Mouse (Mus musculus): Measurements from ENCODE around the gene 4933414I15Rik. TPM values are rescaled to one million over a fixed set of nuclear protein-coding genes. Genes with fewer than 3 reads are reported as not detected.
A peak's percentile ranks its signal among the peaks of the same experiment; 100 is the strongest.

Gene 4933414I15Rik
- total and polyA plus RNA-seq, 2 experiments from 2014 or later: not detected

DNA sequence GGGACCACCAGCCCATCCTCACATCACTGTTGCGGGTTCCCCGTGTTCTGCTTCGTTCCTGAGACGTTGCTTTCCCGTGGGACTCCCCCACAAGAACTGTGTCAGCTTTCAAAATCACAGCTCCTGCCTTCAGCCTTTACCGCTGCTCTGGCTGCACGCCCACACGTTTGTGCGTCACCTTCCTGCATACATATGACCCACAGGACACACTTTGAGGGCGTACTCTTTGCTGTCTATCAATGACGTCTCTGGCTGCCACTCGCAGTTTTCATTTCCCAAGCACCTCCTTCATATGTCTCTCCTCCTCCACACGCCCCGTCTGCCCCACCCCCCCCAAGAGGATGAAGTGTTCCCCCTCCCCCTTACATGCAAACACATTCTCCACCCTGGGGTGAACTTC lies 8.7 kb upstream of the 4933414I15Rik start:
- H3K9me3 ChIP-seq (replicated peaks; ENCODE audit: control insufficient read depth, low read length): no peaks in the 10 kb centered on the region
- no peak for TF ChIP-seq EP300 (IDR thresholded peaks at IDR 0.05; ENCODE audit: low read depth)
- TF ChIP-seq CTCF (IDR thresholded peaks at IDR 0.05; ENCODE audit: low read depth): no peak
- H3K9ac ChIP-seq (replicated peaks; ENCODE audit: low read depth, low read length): no peak overlapping the region
- no peak overlapping the region for H3K27ac ChIP-seq (ENCODE audit: low read depth)
- peaks cover 22% of the 10 kb centered on the region for H3K27me3 ChIP-seq (ENCODE audit: control insufficient read depth, insufficient read depth, low read length)
- DNase-seq (ENCODE audit: low spot score) (peak; percentile 9), ATAC-seq (ENCODE audit: insufficient read depth, low read depth) (no peak)
- no peak overlapping the region for H3K4me2 ChIP-seq (ENCODE audit: low read depth, low read length)
- WGBS: 50% methylated on average over 14 of the region's 14 CpGs
- no peaks in the 10 kb centered on the region for H3K4me1 ChIP-seq (ENCODE audit: control insufficient read depth, insufficient read depth)
- no peaks in the 10 kb centered on the region for H3K36me3 ChIP-seq (replicated peaks; ENCODE audit: control insufficient read depth, insufficient read depth, low read length)
- H3K4me3 ChIP-seq (ENCODE audit: low read depth, low read length): no peak overlapping the region

DNA sequence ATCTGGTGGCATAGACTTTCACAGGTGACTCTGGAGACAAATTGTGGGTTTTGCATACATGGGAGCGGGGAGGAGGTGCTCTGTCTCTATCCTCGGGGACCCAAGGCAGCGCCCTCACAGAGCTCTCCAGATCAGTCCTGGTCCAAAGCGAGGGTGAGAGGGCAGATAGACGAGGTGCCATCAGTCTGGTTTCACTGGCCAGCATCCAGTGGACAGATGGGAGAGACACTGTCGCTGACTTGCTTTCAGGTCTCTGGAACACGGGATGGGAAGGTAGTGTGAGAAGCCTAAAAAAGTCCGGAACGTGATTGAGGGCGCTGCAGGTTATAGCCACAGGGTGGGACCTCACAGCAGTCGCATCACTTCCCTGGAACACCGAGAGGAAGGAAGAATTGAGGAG lies 1.2 kb downstream of the 4933414I15Rik start:
- Histone ChIP-seq H3K9me3 (replicated peaks; ENCODE audit: control insufficient read depth, low read length) (no peaks in the 10 kb centered on the region), H3K27me3 (ENCODE audit: control insufficient read depth, insufficient read depth, low read length) (peaks cover 25% of the 10 kb centered on the region), H3K4me3 (ENCODE audit: low read depth, low read length) (no peak overlapping the region), H3K4me1 (ENCODE audit: control insufficient read depth, insufficient read depth) (no peaks in the 10 kb centered on the region), H3K36me3 (replicated peaks; ENCODE audit: control insufficient read depth, insufficient read depth, low read length) (no peaks in the 10 kb centered on the region), H3K4me2 (ENCODE audit: low read depth, low read length) (no peak overlapping the region), H3K27ac (ENCODE audit: low read depth) (no peak overlapping the region), H3K9ac (replicated peaks; ENCODE audit: low read depth, low read length) (no peak overlapping the region)
- DNase-seq (ENCODE audit: low spot score): no peak
- WGBS: 65% methylated on average over 12 of the region's 12 CpGs
- ATAC-seq (ENCODE audit: insufficient read depth, low read depth): no peak
- TF ChIP-seq EP300 (IDR thresholded peaks at IDR 0.05; ENCODE audit: low read depth): no peak
- TF ChIP-seq CTCF (IDR thresholded peaks at IDR 0.05; ENCODE audit: low read depth): no peak

DNA sequence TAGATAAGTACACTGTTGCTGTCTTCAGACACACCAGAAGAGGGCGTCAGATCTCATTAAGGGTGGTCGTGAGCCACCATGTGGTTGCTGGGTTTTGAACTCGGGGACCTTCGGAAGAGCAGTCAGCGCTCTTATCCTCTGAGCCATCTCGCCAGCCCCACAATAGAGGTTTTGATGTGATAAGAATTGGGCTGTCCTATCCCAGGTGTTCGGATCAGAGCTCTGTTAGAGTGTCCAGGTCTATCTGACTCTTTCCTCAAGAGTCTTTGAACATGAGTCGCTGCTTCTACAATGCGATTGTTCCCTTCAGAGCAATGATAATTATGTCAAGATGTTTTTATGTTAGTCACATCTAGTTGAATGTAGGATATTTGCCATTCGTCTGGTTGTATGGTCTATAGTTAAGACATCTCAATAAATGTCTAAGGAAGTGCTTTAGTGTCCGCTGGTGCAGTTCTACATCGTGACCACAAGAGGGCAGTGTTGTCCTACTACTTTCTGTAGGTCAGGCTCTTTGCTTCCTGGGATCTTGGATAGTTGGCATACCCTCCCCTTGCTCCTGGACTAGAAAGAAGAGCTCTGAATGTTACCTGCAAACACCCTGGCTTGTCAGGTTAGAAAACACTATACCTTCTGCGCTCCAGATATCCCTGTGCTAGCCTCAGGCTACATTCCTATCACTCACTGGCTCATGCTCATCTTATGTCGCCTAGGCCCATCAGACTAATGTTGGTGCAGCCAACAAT lies 3.8 kb downstream of the 4933414I15Rik start:
- Histone ChIP-seq H3K9me3 (replicated peaks; ENCODE audit: control insufficient read depth, low read length) (no peaks in the 10 kb centered on the region), H3K9ac (replicated peaks; ENCODE audit: low read depth, low read length) (no peak overlapping the region), H3K4me2 (ENCODE audit: low read depth, low read length) (no peak overlapping the region), H3K27me3 (ENCODE audit: control insufficient read depth, insufficient read depth, low read length) (peaks cover 22% of the 10 kb centered on the region), H3K36me3 (replicated peaks; ENCODE audit: control insufficient read depth, insufficient read depth, low read length) (no peaks in the 10 kb centered on the region), H3K27ac (ENCODE audit: low read depth) (no peak overlapping the region), H3K4me3 (ENCODE audit: low read depth, low read length) (no peak overlapping the region), H3K4me1 (ENCODE audit: control insufficient read depth, insufficient read depth) (no peaks in the 10 kb centered on the region)
- 31% methylated on average over 14 of the region's 14 CpGs for WGBS
- TF ChIP-seq EP300 (IDR thresholded peaks at IDR 0.05; ENCODE audit: low read depth): no peak
- peak; percentile 90 for TF ChIP-seq CTCF (IDR thresholded peaks at IDR 0.05; ENCODE audit: low read depth)
- ATAC-seq (ENCODE audit: insufficient read depth, low read depth): no peak
- peak; percentile 80 for DNase-seq (ENCODE audit: low spot score)

DNA sequence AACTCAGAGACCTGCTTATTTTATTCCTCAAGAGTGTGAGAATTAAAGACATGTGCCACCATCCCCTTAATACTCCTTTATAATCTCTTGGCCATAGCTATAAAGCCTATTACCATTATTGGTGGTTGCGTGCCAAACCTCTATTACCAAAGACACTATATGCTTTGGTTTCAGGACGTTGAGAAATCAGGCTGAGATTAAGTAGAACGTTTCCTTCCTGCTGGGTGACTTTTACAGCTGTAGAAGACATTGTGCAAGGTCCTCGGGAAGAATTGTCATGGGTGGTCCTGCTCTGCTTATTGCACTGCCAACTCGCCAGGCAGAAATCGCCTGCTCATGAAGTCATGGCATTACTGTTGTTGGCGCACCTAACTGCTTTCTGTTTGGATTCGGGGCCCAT lies 5.1 kb downstream of the 4933414I15Rik start:
- H3K4me2 ChIP-seq (ENCODE audit: low read depth, low read length): no peak overlapping the region
- no peaks in the 10 kb centered on the region for H3K36me3 ChIP-seq (replicated peaks; ENCODE audit: control insufficient read depth, insufficient read depth, low read length)
- ATAC-seq (ENCODE audit: insufficient read depth, low read depth): no peak
- 63% methylated on average over 8 of the region's 8 CpGs for WGBS
- no peaks in the 10 kb centered on the region for H3K4me1 ChIP-seq (ENCODE audit: control insufficient read depth, insufficient read depth)
- no peaks in the 10 kb centered on the region for H3K9me3 ChIP-seq (replicated peaks; ENCODE audit: control insufficient read depth, low read length)
- DNase-seq (ENCODE audit: low spot score): no peak
- H3K27ac ChIP-seq (ENCODE audit: low read depth): no peak overlapping the region
- no peak overlapping the region for H3K4me3 ChIP-seq (ENCODE audit: low read depth, low read length)
- H3K9ac ChIP-seq (replicated peaks; ENCODE audit: low read depth, low read length): no peak overlapping the region
- H3K27me3 ChIP-seq (ENCODE audit: control insufficient read depth, insufficient read depth, low read length): peaks cover 15% of the 10 kb centered on the region; the same call in 1 of the 2 replicates
- TF ChIP-seq EP300 (IDR thresholded peaks at IDR 0.05; ENCODE audit: low read depth) (no peak), CTCF (IDR thresholded peaks at IDR 0.05; ENCODE audit: low read depth) (no peak)

DNA sequence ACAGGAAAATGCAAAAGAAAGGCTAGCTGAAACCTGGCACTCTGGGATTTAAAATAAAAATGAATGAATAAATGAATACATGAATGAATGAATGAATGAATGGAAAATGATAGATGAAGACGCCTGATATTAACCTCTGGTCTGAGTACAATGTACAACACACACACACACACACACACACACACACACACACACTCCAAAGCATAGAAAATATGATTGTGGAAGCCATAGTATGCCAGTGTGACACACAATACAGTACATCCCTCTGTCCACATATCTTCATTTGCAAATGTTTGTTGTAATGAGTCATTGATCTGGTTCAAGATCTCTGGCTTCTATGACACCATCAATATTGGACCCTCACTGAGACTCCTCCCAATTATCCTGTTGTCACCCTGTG lies 11.5 kb downstream of the 4933414I15Rik start:
- Histone ChIP-seq H3K9ac (replicated peaks; ENCODE audit: low read depth, low read length) (no peak overlapping the region), H3K27ac (ENCODE audit: low read depth) (no peak overlapping the region), H3K4me1 (ENCODE audit: control insufficient read depth, insufficient read depth) (0 out of 2 replicates have a peak, but pooled peaks cover 9% of the 10 kb centered on the region), H3K4me2 (ENCODE audit: low read depth, low read length) (peak overlapping the region; percentile 94; the same call in 1 of the 2 replicates), H3K36me3 (replicated peaks; ENCODE audit: control insufficient read depth, insufficient read depth, low read length) (no peaks in the 10 kb centered on the region), H3K4me3 (ENCODE audit: low read depth, low read length) (no peak overlapping the region), H3K27me3 (ENCODE audit: control insufficient read depth, insufficient read depth, low read length) (no peaks in the 10 kb centered on the region), H3K9me3 (replicated peaks; ENCODE audit: control insufficient read depth, low read length) (no peaks in the 10 kb centered on the region)
- DNase-seq (ENCODE audit: low spot score) (no peak), ATAC-seq (ENCODE audit: insufficient read depth, low read depth) (no peak)
- WGBS: 66% methylated on average over 1 of the region's 1 CpGs
- no peak for TF ChIP-seq CTCF (IDR thresholded peaks at IDR 0.05; ENCODE audit: low read depth)
- no peak for TF ChIP-seq EP300 (IDR thresholded peaks at IDR 0.05; ENCODE audit: low read depth)
